Mouse (Mus musculus) intestine, embryonic 16.5 days (tissue): Measurements from ENCODE around the gene Dcp1a. TPM values are rescaled to one million over a fixed set of nuclear protein-coding genes. Genes with fewer than 3 reads are reported as not detected.
A peak's percentile ranks its signal among the peaks of the same experiment; 100 is the strongest.

Experiments
- ATAC-seq: fragments of 200-750 bp; cut with Nextera tagmentation; 2 replicates; pipeline ENCODE4 v1.8.0; 2017; ENCODE audit warnings: moderate TSS enrichment, moderate library complexity
- H3K27ac ChIP-seq: fragments of 300-500 bp; sonication (generic); 2 replicates; pipeline ENCODE4 v1.5.1; 2014; ENCODE audit warnings: mild to moderate bottlenecking, low read length
- H3K27me3 ChIP-seq: fragments of 300-500 bp; sonication (generic); replicated peaks from 2 replicates; pipeline ENCODE4 v1.6.1; 2014; ENCODE audit warnings: low read length, control low read depth, mixed read lengths; ENCODE audit not compliant: control insufficient read depth, insufficient read depth
- H3K36me3 ChIP-seq: fragments of 300-500 bp; sonication (generic); 2 replicates; pipeline ENCODE4 v1.6.1; 2014; ENCODE audit warnings: low read length, control low read depth; ENCODE audit not compliant: control insufficient read depth, insufficient read depth
- H3K4me1 ChIP-seq: fragments of 300-500 bp; sonication (generic); 2 replicates; pipeline ENCODE4 v1.6.1; 2014; ENCODE audit warnings: low read length, control low read depth, mixed read lengths; ENCODE audit not compliant: control insufficient read depth, insufficient read depth
- H3K4me2 ChIP-seq: fragments of 300-500 bp; sonication (generic); 2 replicates; pipeline ENCODE4 v1.6.1; 2014; ENCODE audit warnings: low read depth, low read length, control low read depth
- H3K4me3 ChIP-seq: fragments of 300-500 bp; sonication (generic); 2 replicates; pipeline ENCODE4 v1.5.1; 2014; ENCODE audit warnings: mild to moderate bottlenecking, low read length
- H3K9ac ChIP-seq: fragments of 300-500 bp; sonication (generic); 2 replicates; pipeline ENCODE4 v1.6.1; 2014; ENCODE audit warnings: low read depth, low read length
- H3K9me3 ChIP-seq: fragments of 300-500 bp; sonication (generic); 2 replicates; pipeline ENCODE4 v1.6.1; 2016; ENCODE audit warnings: low read length, control low read depth; ENCODE audit not compliant: control insufficient read depth
- WGBS: fragments of 180-500 bp; shearing (Covaris S2); extraction: QIAGEN DNeasy Blood & Tissue Kit; methylation state at CpG from one replicate; pipeline ENCODE4 v1.1.7; 2014; 5-methylcytosine and 5-hydroxymethylcytosine counted together
- polyA plus RNA-seq: library from polyadenylated mRNA; unstranded; fragments of >200 nt; fragmentation: Nextera tagmentation; extraction: Ambion mirVana; gene quantifications from 2 replicates; pipeline ENCODE4 v1.2.1, GENCODE M21; 2015

Gene Dcp1a
- polyA plus RNA-seq, 1 experiment from 2014 or later, result 17.7 TPM

GRCm38 (mm10) chr14:30504990-30505389 lies 25.7 kb downstream of the Dcp1a start:
- Histone ChIP-seq H3K4me1 (no peaks in the 10 kb centered on the region), H3K4me3 (no peak overlapping the region), H3K4me2 (no peak overlapping the region), H3K27ac (no peak overlapping the region), H3K27me3 (no peaks in the 10 kb centered on the region), H3K9ac (no peak overlapping the region), H3K36me3 (peaks cover 6% of the 10 kb centered on the region; the same call in 1 of the 2 replicates), H3K9me3 (no peaks in the 10 kb centered on the region)
- 90% methylated on average over 5 of the region's 5 CpGs for WGBS
- ATAC-seq, result no peak

DNA sequence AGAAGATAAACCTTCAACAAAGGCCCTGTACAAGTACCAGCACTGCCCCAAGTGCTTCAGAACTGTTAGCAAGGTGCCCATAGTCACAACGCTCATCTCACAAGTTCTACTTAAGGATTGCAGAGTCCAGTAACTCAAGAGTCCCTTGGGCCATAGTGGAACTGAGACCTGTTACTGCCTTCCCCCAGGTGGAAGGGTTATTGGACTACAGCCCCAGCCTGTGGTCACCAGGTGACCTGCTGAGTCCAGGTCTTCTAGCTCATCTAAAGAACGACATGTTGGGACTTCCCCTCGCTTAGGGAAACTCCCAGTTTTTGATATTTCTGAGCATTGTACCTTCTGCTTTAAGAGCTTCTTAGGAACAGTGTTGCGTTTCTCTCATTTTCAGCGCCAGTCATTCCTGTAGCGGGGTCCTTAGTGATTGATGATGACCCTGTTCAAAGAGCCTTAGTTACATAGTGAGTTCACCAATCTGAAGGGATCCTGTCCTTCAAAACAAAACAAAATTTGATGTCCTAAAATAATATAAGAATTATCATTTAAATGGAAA lies 31.0 kb downstream of the Dcp1a start:
- Histone ChIP-seq H3K27me3 (no peaks in the 10 kb centered on the region), H3K4me3 (no peak overlapping the region), H3K4me2 (no peak overlapping the region), H3K9ac (no peak overlapping the region), H3K4me1 (no peaks in the 10 kb centered on the region), H3K27ac (no peak overlapping the region), H3K9me3 (no peaks in the 10 kb centered on the region), H3K36me3 (0 out of 2 replicates have a peak, but pooled peaks cover 5% of the 10 kb centered on the region)
- 92% methylated on average over 6 of the region's 6 CpGs for WGBS
- no peak for ATAC-seq

GRCm38 (mm10) chr14:30512896-30513295 lies 33.6 kb downstream of the Dcp1a start:
- H3K4me3 ChIP-seq, result no peak overlapping the region
- H3K9ac ChIP-seq, result no peak overlapping the region
- H3K4me1 ChIP-seq, result no peaks in the 10 kb centered on the region
- no peak for ATAC-seq
- no peak overlapping the region for H3K27ac ChIP-seq
- no peak overlapping the region for H3K4me2 ChIP-seq
- 0 out of 2 replicates have a peak, but pooled peaks cover 5% of the 10 kb centered on the region for H3K36me3 ChIP-seq
- no peaks in the 10 kb centered on the region for H3K27me3 ChIP-seq
- WGBS, result 87% methylated on average over 5 of the region's 5 CpGs
- no peaks in the 10 kb centered on the region for H3K9me3 ChIP-seq

- Histone ChIP-seq H3K9me3 (no peaks in the 10 kb centered on the region), H3K4me3 (no peak overlapping the region), H3K4me2 (no peak overlapping the region), H3K9ac (no peak overlapping the region), H3K27ac (no peak overlapping the region), H3K4me1 (no peaks in the 10 kb centered on the region), H3K27me3 (no peaks in the 10 kb centered on the region), H3K36me3 (peaks cover 5% of the 10 kb centered on the region; the same call in 1 of the 2 replicates)
- peak; percentile 85 for ATAC-seq
- WGBS, result 82% methylated on average over 13 of the region's 13 CpGs
Measured at GRCm38 (mm10) chr14:30515931-30516723, 36.8 kb downstream of the Dcp1a start.

- Histone ChIP-seq H3K4me1 (no peaks in the 10 kb centered on the region), H3K4me3 (no peak overlapping the region), H3K9me3 (no peaks in the 10 kb centered on the region), H3K36me3 (peaks cover 8% of the 10 kb centered on the region), H3K27me3 (no peaks in the 10 kb centered on the region), H3K4me2 (no peak overlapping the region), H3K9ac (no peak overlapping the region), H3K27ac (no peak overlapping the region)
- 89% methylated on average over 5 of the region's 5 CpGs for WGBS
- ATAC-seq, result no peak
Measured at GRCm38 (mm10) chr14:30519323-30519722, 40.0 kb downstream of the Dcp1a start.

DNA sequence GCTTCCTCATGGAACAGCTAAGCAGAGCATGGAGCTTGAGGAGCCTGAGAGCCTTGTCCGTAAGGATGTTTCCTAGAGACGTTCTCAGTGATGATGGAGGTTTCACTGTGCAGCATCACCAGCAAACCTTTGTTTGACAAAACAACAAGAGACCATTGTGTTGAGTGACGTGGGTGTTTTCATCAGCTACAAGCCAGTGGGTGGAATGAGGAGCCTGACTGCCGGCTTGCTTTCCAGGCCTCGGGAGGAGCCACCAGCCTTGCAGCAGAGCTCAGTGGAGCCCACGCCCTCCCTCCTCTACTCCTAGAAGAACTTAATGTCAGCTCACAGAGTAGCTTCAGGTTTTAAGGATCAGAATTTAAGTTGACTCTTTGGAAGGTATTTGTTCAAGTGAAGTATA lies 44.0 kb downstream of the Dcp1a start:
- no peak for ATAC-seq
- H3K27me3 ChIP-seq, result no peaks in the 10 kb centered on the region
- no peak overlapping the region for H3K27ac ChIP-seq
- H3K4me3 ChIP-seq, result no peak overlapping the region
- peaks cover 13% of the 10 kb centered on the region for H3K36me3 ChIP-seq
- H3K9me3 ChIP-seq, result no peaks in the 10 kb centered on the region
- no peak overlapping the region for H3K4me2 ChIP-seq
- WGBS, result 81% methylated on average over 6 of the region's 6 CpGs
- H3K9ac ChIP-seq, result no peak overlapping the region
- H3K4me1 ChIP-seq, result no peaks in the 10 kb centered on the region

DNA sequence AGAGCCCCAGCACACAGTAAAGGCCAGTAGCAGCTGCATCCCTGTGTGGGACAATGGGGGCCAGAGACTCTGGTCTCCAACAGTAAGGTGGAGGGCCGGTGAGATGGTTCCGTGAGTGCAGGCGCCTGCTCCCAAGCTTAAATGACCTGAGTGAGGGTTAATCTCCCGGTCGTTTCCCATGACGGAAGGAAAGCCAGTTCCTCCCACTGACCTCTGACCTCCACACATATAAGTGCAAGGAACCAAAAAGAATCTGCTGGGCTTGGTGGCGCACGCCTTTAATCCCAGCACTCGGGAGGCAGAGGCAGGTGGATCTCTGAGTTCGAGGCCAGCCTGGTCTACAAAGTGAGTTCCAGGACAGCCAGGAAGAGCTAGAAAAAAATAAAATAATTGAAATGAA lies 49.1 kb downstream of the Dcp1a start:
- H3K36me3 ChIP-seq, result peaks cover 5% of the 10 kb centered on the region; the same call in 1 of the 2 replicates
- H3K9me3 ChIP-seq, result no peaks in the 10 kb centered on the region
- no peak overlapping the region for H3K4me2 ChIP-seq
- H3K4me1 ChIP-seq, result peaks cover 5% of the 10 kb centered on the region; the same call in 1 of the 2 replicates
- H3K4me3 ChIP-seq, result no peak overlapping the region
- H3K27me3 ChIP-seq, result no peaks in the 10 kb centered on the region
- WGBS, result 87% methylated on average over 10 of the region's 10 CpGs
- no peak for ATAC-seq
- no peak overlapping the region for H3K27ac ChIP-seq
- H3K9ac ChIP-seq, result no peak overlapping the region

DNA sequence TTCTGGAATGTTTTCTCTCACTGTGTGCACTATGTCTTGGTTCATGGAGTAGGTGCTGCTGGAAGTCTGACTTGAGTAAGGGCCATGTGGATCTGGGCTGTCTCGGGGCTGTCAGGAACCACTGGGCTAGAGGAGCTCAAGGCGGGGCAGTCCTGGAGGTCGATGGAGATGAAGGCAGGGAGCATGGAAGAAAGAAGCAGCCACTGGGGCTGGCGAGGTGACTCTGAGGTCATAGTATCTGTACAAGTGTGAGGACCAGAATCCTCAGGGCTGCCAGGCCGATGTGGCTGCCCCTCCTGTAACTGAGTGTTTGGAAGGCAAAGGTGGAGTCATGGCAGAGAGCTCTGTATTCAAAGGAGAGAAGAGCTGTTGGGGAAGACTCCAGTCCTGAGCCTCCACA lies 49.6 kb downstream of the Dcp1a start:
- WGBS, result 77% methylated on average over 5 of the region's 5 CpGs
- peaks cover 5% of the 10 kb centered on the region; the same call in 1 of the 2 replicates for H3K36me3 ChIP-seq
- no peak overlapping the region for H3K9ac ChIP-seq
- no peak overlapping the region for H3K27ac ChIP-seq
- no peak overlapping the region for H3K4me2 ChIP-seq
- peaks cover 5% of the 10 kb centered on the region; the same call in 1 of the 2 replicates for H3K4me1 ChIP-seq
- no peak overlapping the region for H3K4me3 ChIP-seq
- no peaks in the 10 kb centered on the region for H3K27me3 ChIP-seq
- no peaks in the 10 kb centered on the region for H3K9me3 ChIP-seq
- no peak for ATAC-seq

GRCm38 (mm10) chr14:30529454-30529853 lies 50.1 kb downstream of the Dcp1a start:
- no peak overlapping the region for H3K4me3 ChIP-seq
- H3K36me3 ChIP-seq, result peaks cover 5% of the 10 kb centered on the region; the same call in 1 of the 2 replicates
- H3K27me3 ChIP-seq, result no peaks in the 10 kb centered on the region
- peaks cover 5% of the 10 kb centered on the region; the same call in 1 of the 2 replicates for H3K4me1 ChIP-seq
- no peak overlapping the region for H3K4me2 ChIP-seq
- 95% methylated on average over 12 of the region's 12 CpGs for WGBS
- no peak overlapping the region for H3K27ac ChIP-seq
- ATAC-seq, result no peak
- no peak overlapping the region for H3K9ac ChIP-seq
- no peaks in the 10 kb centered on the region for H3K9me3 ChIP-seq
